Mouse (Mus musculus): Measurements from ENCODE around the gene Tcea3. TPM values are rescaled to one million over a fixed set of nuclear protein-coding genes. Genes with fewer than 3 reads are reported as not detected.

The Tcea3 gene
- total RNA-seq, 1 experiment from 2014 or later = 1.6 TPM

DNA sequence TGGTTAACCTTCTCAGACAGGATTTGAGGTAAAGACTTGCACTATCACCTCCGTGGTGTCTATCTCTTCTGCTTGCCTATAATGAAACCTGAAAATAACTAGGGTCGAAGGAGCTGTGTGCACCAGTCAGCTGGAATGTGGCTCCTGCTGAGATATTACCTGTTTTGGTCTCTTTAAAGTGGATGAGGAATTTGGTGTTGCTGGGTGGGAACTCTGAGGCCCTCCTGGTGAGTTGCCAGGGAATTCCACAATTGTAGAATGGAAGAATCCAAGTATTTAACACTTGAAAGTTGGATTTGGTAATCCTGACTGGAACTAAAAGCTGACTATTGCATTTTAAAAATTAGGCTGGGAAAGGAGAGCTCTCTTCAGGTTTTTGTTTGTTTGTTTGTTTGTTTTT, 56.7 kb downstream of the Tcea3 start:
- no peak for ATAC-seq (ENCODE audit: extremely low read depth, insufficient number of reproducible peaks, low FRiP score, poor library complexity, severe bottlenecking)

DNA sequence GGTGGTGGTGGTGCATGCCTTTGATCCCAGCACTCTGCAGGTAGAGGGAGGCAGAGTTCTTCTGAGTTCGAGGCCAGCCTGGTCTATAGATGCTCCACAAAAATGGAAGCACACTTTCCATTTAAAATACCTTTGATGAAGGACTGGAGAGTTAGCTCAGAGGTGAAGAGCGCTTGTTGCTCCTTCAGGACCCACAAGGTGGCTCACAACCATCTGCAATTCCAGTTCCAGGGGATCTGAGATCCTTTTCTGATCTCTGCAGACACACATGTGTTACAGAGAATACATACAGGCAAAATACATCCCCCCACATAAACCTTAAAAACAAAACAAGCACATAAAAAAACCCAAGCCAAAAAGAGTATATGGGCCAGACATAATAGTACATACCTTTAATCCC, 60.8 kb downstream of the Tcea3 start:
- no peak for ATAC-seq (ENCODE audit: extremely low read depth, insufficient number of reproducible peaks, low FRiP score, poor library complexity, severe bottlenecking)

DNA sequence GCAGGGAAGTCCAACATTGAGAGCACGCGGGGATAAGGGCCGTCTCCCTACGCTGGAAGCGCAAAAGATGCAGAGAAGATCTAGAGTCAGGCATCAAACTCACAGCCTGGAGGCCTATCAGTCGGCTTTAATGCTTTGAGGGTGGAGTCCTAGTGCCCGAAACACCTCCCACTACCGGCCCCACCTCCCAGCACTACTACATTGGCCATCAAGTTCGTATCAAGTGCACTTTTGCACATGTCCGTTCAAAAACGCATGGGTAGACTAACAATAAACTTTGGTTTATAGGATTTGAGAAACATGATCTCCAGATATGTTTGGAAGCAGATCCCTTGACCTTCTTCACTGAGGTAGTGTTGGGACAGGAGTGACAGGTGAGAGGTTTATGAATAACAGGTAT, 62.3 kb downstream of the Tcea3 start:
- ATAC-seq (ENCODE audit: extremely low read depth, insufficient number of reproducible peaks, low FRiP score, poor library complexity, severe bottlenecking) = peak; percentile 53; the same call in 1 of the 2 replicates

DNA sequence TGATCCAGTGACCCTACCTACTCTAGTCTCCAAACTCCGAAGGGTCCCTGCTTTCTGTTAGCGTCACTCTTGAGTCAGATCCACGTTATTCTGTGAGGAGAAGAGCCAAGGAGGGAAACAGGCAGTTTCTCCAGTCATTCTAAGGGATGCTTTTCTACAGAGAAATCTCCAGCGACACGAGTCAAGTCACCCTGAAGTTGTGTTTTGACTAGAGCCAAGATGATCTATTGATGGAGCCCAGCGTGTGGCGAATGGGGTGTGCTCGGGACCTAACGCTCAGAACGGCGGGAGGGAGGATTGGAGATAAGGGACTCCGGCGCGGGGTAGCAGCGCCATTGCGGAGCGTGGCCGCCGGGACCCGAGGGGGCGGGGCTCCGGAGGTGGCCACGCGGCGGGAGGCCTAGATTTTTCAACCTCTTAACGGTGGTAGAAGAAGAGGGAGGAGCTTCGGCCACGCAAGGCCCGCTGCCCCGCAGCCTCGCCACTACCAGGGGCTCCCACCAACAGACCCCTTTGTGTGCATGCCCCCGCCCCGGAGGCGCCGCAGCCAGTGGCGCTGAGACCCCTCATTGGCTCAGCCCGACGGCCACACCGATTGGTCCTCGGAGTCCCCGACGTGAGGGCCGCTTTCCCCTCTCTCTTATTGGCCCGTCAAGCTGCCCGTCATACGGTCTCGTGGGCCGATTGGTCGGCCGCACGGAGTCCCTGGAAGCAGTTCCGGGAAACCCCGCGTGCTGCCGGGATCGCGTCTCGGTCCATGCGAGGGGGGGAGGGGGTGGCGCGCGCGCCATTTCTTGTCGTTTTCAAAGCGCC, 62.9 kb downstream of the Tcea3 start, which contains the start of gene Hnrnpr:
Hnrnpr (plus strand) TSS at position 714 of the 813 bp plus-strand sequence.
- ATAC-seq (ENCODE audit: extremely low read depth, insufficient number of reproducible peaks, low FRiP score, poor library complexity, severe bottlenecking) = peak; percentile 99

DNA sequence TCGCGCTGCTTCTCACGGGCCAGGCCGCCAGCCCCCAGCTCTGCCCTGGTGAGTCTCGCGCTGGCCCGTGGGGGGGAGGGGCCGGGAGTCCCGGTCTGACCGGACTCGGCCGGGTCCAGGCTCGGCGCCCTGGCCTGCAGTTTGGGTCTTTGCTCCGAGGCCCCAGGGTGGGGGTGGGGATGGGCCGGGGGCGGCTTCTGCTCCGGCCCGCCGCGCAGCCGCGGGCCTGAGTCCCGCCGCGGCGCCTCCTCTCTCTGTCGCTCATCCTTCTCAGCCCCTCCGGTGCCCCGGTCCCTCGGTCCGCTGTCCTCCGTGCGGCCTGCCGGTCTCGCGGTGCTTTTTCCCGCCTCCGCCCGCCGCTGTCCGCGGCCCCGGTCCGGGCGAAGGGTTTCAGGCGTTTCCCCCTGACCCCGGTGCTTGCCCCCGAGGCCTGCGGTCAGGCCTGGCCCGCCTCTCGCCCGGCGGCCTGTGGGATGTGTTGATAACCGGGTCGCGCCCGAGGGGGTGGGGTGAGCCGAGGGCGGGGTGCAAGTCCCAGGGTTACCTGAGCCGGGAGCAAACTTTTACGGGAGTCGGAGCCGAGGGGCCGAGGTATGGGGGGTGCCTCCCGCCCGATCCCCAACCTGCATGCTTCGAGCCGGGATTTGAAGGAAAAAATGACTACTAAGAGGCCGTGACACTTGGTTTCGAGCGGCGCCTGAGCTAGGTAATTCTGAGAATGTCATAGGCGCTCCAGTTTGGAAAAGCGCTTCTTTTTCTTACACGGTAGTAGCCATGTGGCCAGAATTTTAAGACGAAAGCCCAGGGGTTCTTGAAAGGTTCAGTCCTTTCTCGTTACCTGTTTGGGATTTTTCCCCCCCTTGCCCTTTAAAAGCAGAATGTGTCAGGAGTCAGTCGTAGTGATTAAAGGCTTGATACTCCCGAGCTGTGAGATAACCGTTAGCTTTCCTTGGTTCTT, 63.8 kb downstream of the Tcea3 start:
- ATAC-seq (ENCODE audit: extremely low read depth, insufficient number of reproducible peaks, low FRiP score, poor library complexity, severe bottlenecking) = no peak

DNA sequence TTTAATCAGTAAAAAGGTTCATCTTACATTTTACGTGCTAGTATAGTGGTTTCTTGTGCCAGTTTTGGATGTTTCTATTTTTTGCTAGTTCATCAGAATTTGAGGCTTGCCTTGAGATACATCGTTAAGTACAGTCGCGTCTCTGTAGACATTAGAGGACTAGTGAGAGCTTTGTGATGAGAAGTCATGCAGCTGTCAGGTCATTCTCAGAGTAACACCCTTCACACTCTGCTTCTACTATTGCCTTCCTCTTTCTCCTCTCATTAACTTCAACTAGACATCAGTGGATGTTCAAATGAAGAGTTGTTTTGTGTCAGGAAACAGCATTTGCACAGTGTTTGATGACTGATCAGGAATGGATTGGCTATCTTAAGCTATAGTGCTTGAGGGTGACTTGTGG, 65.1 kb downstream of the Tcea3 start:
- no peak for ATAC-seq (ENCODE audit: extremely low read depth, insufficient number of reproducible peaks, low FRiP score, poor library complexity, severe bottlenecking)

DNA sequence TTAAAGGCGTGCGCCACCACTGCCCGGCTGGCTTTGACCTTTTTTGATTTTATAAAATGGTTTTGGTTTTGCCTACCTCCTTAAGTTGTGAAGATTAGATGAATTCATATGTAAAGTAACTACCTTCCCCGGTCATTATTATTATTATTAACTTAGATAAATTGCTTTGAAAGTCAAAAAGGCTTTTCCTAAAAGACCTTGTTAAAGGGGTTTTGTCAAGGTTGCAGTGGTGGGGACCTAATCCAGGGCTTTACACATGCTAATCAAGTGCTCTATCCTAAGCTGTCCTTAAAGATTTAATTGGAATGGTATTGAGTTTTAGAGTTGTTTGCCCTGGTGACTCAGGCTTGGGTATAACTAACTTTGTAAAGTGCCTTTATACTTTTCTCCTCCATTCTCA, 70.1 kb downstream of the Tcea3 start:
- ATAC-seq (ENCODE audit: extremely low read depth, insufficient number of reproducible peaks, low FRiP score, poor library complexity, severe bottlenecking) = no peak

DNA sequence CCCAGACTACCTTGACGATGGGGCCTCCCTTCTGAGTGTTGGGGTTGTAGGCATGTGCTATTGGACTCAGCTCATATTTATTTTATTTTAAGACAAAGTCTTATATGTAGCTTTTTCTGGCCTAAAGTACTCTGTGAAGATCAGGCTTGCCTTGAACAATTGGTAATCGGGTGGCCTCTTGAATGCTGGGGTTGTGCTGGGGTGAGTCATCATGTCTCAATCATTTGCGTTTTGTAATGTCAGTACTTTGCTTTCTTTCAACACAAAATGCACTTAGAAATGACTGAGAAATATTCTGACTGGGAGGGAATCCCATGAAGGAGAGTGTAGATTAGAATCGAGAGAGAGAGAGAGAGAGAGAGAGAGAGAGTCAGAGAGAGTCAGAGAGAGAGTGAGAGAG, 72.5 kb downstream of the Tcea3 start:
- no peak for ATAC-seq (ENCODE audit: extremely low read depth, insufficient number of reproducible peaks, low FRiP score, poor library complexity, severe bottlenecking)

DNA sequence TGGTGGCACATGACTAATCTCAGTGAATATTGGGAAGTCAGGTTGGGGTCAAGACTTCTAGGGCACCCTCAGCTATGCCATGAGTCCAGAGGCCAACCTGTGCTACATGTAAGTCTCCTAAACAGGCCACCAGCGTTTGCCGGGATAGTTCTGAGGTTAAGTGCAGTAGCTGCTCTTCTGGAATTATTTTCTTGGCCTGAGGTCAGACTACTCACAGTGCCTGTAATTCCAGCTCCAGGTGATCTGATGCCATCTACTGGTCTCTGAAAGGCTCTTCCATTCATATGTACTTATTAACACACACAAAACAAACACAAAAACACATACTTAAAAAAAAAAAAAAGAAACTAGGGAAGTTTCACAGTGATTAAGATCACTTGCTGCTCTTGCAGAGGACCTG, 76.7 kb downstream of the Tcea3 start:
- no peak for ATAC-seq (ENCODE audit: extremely low read depth, insufficient number of reproducible peaks, low FRiP score, poor library complexity, severe bottlenecking)

Other genes starting within 250 kb of the Tcea3 start
- gene Eloa, start 226.0 kb upstream of the Tcea3 start, total RNA-seq (2017) = 73.5 and 78.9 TPM in 2 replicates
- gene Rpl11, start 194.3 kb upstream of the Tcea3 start, total RNA-seq (2017) = 333 and 414 TPM in 2 replicates
- 25.4 and 29.5 TPM in 2 replicates for gene Id3, start 104.2 kb upstream of the Tcea3 start, total RNA-seq (2017)
- 42.0 and 46.9 TPM in 2 replicates for gene E2f2, start 75.3 kb upstream of the Tcea3 start, total RNA-seq (2017)
- gene Asap3, start 41.4 kb upstream of the Tcea3 start, total RNA-seq (2017) = 0.12 and 0.25 TPM in 2 replicates
- 11.1 and 13.4 TPM in 2 replicates for gene Zfp46, start 37.0 kb downstream of the Tcea3 start, total RNA-seq (2017)
- 158 and 175 TPM in 2 replicates for gene Hnrnpr, start 63.2 kb downstream of the Tcea3 start, total RNA-seq (2017)
- gene Htr1d, start 175.8 kb downstream of the Tcea3 start, total RNA-seq (2017) = not detected in 2 replicates
- gene 6030445D17Rik, start 214.5 kb downstream of the Tcea3 start, total RNA-seq (2017) = not detected in 2 replicates
- gene Luzp1, start 222.0 kb downstream of the Tcea3 start, total RNA-seq (2017) = 0.74 and 0.93 TPM in 2 replicates

Measured in neutrophil, adult 5-6 weeks (primary cell).